Mouse (Mus musculus) small intestine, adult 2 months (tissue): ENCODE measurements around the gene Ptprk.

Experiments
- CTCF ChIP-seq: fragments of 200-500 bp; IDR thresholded peaks from 2 replicates; pipeline ENCODE4 v1.5.1; 2012; ENCODE audit warnings: low read depth, mild to moderate bottlenecking, control low read depth, inconsistent platforms, low read length, moderate library complexity, mixed read lengths; ENCODE audit not compliant: insufficient replicate concordance, insufficient read length; ENCODE audit errors: extremely low read depth
- POLR2A ChIP-seq: fragments of 200-500 bp; IDR thresholded peaks from 2 replicates; pipeline ENCODE4 v1.6.1; 2012; ENCODE audit warnings: low read depth, mild to moderate bottlenecking, control low read depth, inconsistent platforms, low read length, moderate library complexity

GRCm38 (mm10) chr10:28485574-28485973, 411.0 kb downstream of the Ptprk start:
- TF ChIP-seq POLR2A: no peak
- TF ChIP-seq CTCF: peak; percentile 65; the same call in 1 of the 2 replicates
